Mouse (Mus musculus): ENCODE results near the gene Ptges. TPM values are rescaled to one million over a fixed set of nuclear protein-coding genes. Genes with fewer than 3 reads are reported as not detected.

Gene Ptges
- polyA plus RNA-seq, 1 experiment from 2014 or later = 0.18 TPM

GRCm38 (mm10) chr2:30846236-30846635 is 83.4 kb downstream of the Ptges start:
- 70% methylated on average over 6 of the region's 8 CpGs for WGBS (ENCODE audit: insufficient replicate concordance)
- no peak for DNase-seq
- no peak overlapping the region for H3K9ac ChIP-seq
- no peaks in the 10 kb centered on the region for H3K9me3 ChIP-seq (replicated peaks)
- H3K4me3 ChIP-seq (replicated peaks) = no peak overlapping the region
- H3K36me3 ChIP-seq = no peaks in the 10 kb centered on the region
- no peak for ATAC-seq (ENCODE audit: low read depth)
- H3K4me1 ChIP-seq (replicated peaks) = peaks cover 9% of the 10 kb centered on the region; the same call in 1 of the 2 replicates
- H3K27me3 ChIP-seq = peaks cover 90% of the 10 kb centered on the region
- no peak overlapping the region for H3K4me2 ChIP-seq
- no peak overlapping the region for H3K27ac ChIP-seq

- ATAC-seq (ENCODE audit: low read depth) (no peak), DNase-seq (no peak)
- H3K27ac ChIP-seq = no peak overlapping the region
- H3K36me3 ChIP-seq = no peaks in the 10 kb centered on the region
- H3K4me3 ChIP-seq (replicated peaks) = peak overlapping the region; percentile 48
- 3% methylated on average over 79 of the region's 80 CpGs for WGBS (ENCODE audit: insufficient replicate concordance)
- peak overlapping the region; percentile 47; the same call in 1 of the 2 replicates for H3K9ac ChIP-seq
- H3K4me1 ChIP-seq (replicated peaks) = peaks cover 9% of the 10 kb centered on the region; the same call in 1 of the 2 replicates
- H3K27me3 ChIP-seq = peaks cover 82% of the 10 kb centered on the region
- peak overlapping the region; percentile 64 for H3K4me2 ChIP-seq
- no peaks in the 10 kb centered on the region for H3K9me3 ChIP-seq (replicated peaks)
Observed at GRCm38 (mm10) chr2:30845152-30846070, 84.3 kb downstream of the Ptges start.

DNA sequence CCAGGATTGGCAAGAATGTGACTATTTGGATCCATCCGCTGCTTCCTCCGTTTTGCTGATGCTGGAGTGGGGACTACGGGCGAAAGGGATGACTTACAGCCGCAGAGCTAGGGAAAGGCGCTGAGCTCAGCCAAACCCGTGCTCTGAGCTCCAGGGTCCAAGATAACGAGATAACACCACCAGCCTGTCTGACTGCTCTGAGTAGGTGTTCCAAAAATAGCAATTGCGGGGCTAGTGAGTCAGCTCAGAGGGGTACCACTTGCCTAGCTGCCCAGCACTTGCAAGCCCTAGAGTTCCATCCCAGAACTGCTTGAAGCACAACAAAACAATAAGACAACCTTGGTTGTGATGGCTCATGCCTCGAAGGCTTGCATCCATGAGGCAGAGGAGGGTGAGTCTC is 87.0 kb downstream of the Ptges start:
- Histone ChIP-seq H3K4me3 (replicated peaks) (no peak overlapping the region), H3K9me3 (replicated peaks) (no peaks in the 10 kb centered on the region), H3K9ac (no peak overlapping the region), H3K36me3 (no peaks in the 10 kb centered on the region), H3K4me1 (replicated peaks) (peaks cover 9% of the 10 kb centered on the region; the same call in 1 of the 2 replicates), H3K27me3 (peaks cover 66% of the 10 kb centered on the region), H3K4me2 (no peak overlapping the region), H3K27ac (no peak overlapping the region)
- ATAC-seq (ENCODE audit: low read depth) (no peak), DNase-seq (no peak)
- 34% methylated on average over 10 of the region's 10 CpGs for WGBS (ENCODE audit: insufficient replicate concordance)

Other genes with a start within 250 kb of the Ptges start
- gene 1700001O22Rik, start 126.2 kb downstream of the Ptges start, polyA plus RNA-seq (2015; fragmentation: Nextera tagmentation; extraction: Ambion mirVana) = 0.10 and 0.17 TPM in 2 replicates
- gene Ntmt1, start 122.0 kb downstream of the Ptges start, polyA plus RNA-seq (2015; fragmentation: Nextera tagmentation; extraction: Ambion mirVana) = 35.5 and 36.3 TPM in 2 replicates
- gene Asb6, start 99.5 kb downstream of the Ptges start, polyA plus RNA-seq (2015; fragmentation: Nextera tagmentation; extraction: Ambion mirVana) = 34.6 and 36.6 TPM in 2 replicates
- 0.53 and 0.57 TPM in 2 replicates for gene Prrx2, start 94.9 kb downstream of the Ptges start, polyA plus RNA-seq (2015; fragmentation: Nextera tagmentation; extraction: Ambion mirVana)
- gene Tor1b, start 23.1 kb upstream of the Ptges start, polyA plus RNA-seq (2015; fragmentation: Nextera tagmentation; extraction: Ambion mirVana) = 17.1 and 20.4 TPM in 2 replicates
- 43.1 and 47.8 TPM in 2 replicates for gene Tor1a, start 38.1 kb upstream of the Ptges start, polyA plus RNA-seq (2015; fragmentation: Nextera tagmentation; extraction: Ambion mirVana)
- 34.6 and 37.8 TPM in 2 replicates for gene BC005624, start 52.3 kb upstream of the Ptges start, polyA plus RNA-seq (2015; fragmentation: Nextera tagmentation; extraction: Ambion mirVana)
- 4.7 and 5.0 TPM in 2 replicates for gene Usp20, start 52.4 kb upstream of the Ptges start, polyA plus RNA-seq (2015; fragmentation: Nextera tagmentation; extraction: Ambion mirVana)
- 5.7 and 6.9 TPM in 2 replicates for gene Fnbp1, start 212.1 kb upstream of the Ptges start, polyA plus RNA-seq (2015; fragmentation: Nextera tagmentation; extraction: Ambion mirVana)
- gene Gpr107, start 222.5 kb upstream of the Ptges start, polyA plus RNA-seq (2015; fragmentation: Nextera tagmentation; extraction: Ambion mirVana) = 11.8 and 14.1 TPM in 2 replicates